Mouse (Mus musculus) spleen, adult 2 months (tissue): ENCODE data around the gene Tnrc18.

Experiments used
- CTCF ChIP-seq: fragments of 200-500 bp; IDR thresholded peaks from 2 replicates; pipeline ENCODE4 v1.5.1; 2011; ENCODE audit warnings: mild to moderate bottlenecking, inconsistent platforms; ENCODE audit not compliant: insufficient read depth, insufficient read length, insufficient replicate concordance; ENCODE audit errors: extremely low read depth
- POLR2A ChIP-seq: fragments of 200-500 bp; IDR thresholded peaks from 2 replicates; pipeline ENCODE4 v1.6.1; 2011; ENCODE audit warnings: low read depth, low read length, inconsistent platforms

- TF ChIP-seq CTCF (no peak), POLR2A (no peak)
These were observed 24.1 kb upstream of the Tnrc18 start for GRCm38 (mm10) chr5:142841372-142842136.
